Comparison of ENCODE assay signal across 24 mouse cellular contexts in genomic region chr15:77746326-77746725, GRCm38 (mm10). TPM values are rescaled to one million over a fixed set of nuclear protein-coding genes. Genes with fewer than 3 reads are reported as not detected.
DNase-seq lines count a peak whose midpoint lies in the region; ATAC-seq and TF ChIP-seq lines count a peak whose summit lies in the region.
"Had no signal": no experiment of that assay in that cellular context is flagged by ENCODE, and none has a peak within 500 bp of the region (broad histone marks: within the 10 kb centered on the region; RNA-seq: fewer than 3 reads in every experiment).

No protein-coding gene starts in this region.

- no peaks in the 10 kb centered on the region for H3K4me1 ChIP-seq in forebrain, embryonic 14.5 days (ENCODE audit: control insufficient read depth, insufficient read depth, low read length)
- H3K4me1 ChIP-seq in forebrain, postnatal 0 days (ENCODE audit: insufficient read depth) = no peaks in the 10 kb centered on the region
- H3K4me1 ChIP-seq in liver, adult 2 months (ENCODE audit: control insufficient read depth, insufficient read depth, low read length) = peaks cover 26% of the 10 kb centered on the region
- peaks cover 23% of the 10 kb centered on the region for H3K4me1 ChIP-seq in liver, embryonic 12.5 days
- H3K4me1 ChIP-seq in liver, postnatal 0 days (ENCODE audit: insufficient read depth) = peaks cover 6% of the 10 kb centered on the region; the same call in 1 of the 2 replicates
- H3K4me1 ChIP-seq in liver, embryonic 11.5 days (replicated peaks; ENCODE audit: control insufficient read depth, insufficient read depth, low read length) = no peaks in the 10 kb centered on the region
- H3K4me1 ChIP-seq: embryonic facial prominence, embryonic 10.5 days; embryonic facial prominence, embryonic 12.5 days; forebrain, embryonic 13.5 days had no signal

- 95% methylated on average over 1 of the region's 1 CpGs for WGBS in forebrain, embryonic 14.5 days
- 94% methylated on average over 1 of the region's 1 CpGs for WGBS in forebrain, postnatal 0 days
- 40% methylated on average over 1 of the region's 1 CpGs for WGBS in liver, adult 2 months
- WGBS in liver, embryonic 12.5 days (ENCODE audit: insufficient replicate concordance) = 66% methylated on average over 1 of the region's 1 CpGs
- 88% methylated on average over 1 of the region's 1 CpGs for WGBS in liver, postnatal 0 days (ENCODE audit: insufficient replicate concordance)
- 91% methylated on average over 1 of the region's 1 CpGs for WGBS in liver, embryonic 11.5 days

- H3K4me3 ChIP-seq in forebrain, embryonic 14.5 days (ENCODE audit: low read depth, low read length) = no peak overlapping the region
- H3K4me3 ChIP-seq in forebrain, postnatal 0 days (ENCODE audit: low read depth, low read length) = no peak overlapping the region
- H3K4me3 ChIP-seq in liver, adult 2 months (ENCODE audit: insufficient read depth, low read depth, low read length) = no peak overlapping the region
- H3K4me3 ChIP-seq in liver, embryonic 12.5 days = no peak overlapping the region
- H3K4me3 ChIP-seq in liver, postnatal 0 days (ENCODE audit: low read depth, low read length) = no peak overlapping the region
- H3K4me3 ChIP-seq in liver, embryonic 11.5 days (ENCODE audit: low read depth, low read length) = no peak overlapping the region
- H3K4me3 ChIP-seq: embryonic facial prominence, embryonic 10.5 days; embryonic facial prominence, embryonic 12.5 days; forebrain, embryonic 13.5 days had no signal

- H3K9me3 ChIP-seq in forebrain, embryonic 14.5 days (replicated peaks; ENCODE audit: control insufficient read depth, low read length) = no peaks in the 10 kb centered on the region
- no peaks in the 10 kb centered on the region for H3K9me3 ChIP-seq in forebrain, postnatal 0 days (ENCODE audit: low read length)
- peaks cover 6% of the 10 kb centered on the region for H3K9me3 ChIP-seq in liver, embryonic 12.5 days (replicated peaks)
- no peaks in the 10 kb centered on the region; the same call in 1 of the 2 replicates for H3K9me3 ChIP-seq in liver, postnatal 0 days (ENCODE audit: low read length)
- H3K9me3 ChIP-seq in liver, embryonic 11.5 days (ENCODE audit: control insufficient read depth, low read length) = no peaks in the 10 kb centered on the region
- H3K9me3 ChIP-seq: embryonic facial prominence, embryonic 10.5 days; embryonic facial prominence, embryonic 12.5 days; forebrain, embryonic 13.5 days had no signal

- no peak for TF ChIP-seq POLR2A in liver, adult 2 months (IDR thresholded peaks at IDR 0.05; ENCODE audit: extremely low read depth, insufficient read depth, low read length)

- no peak overlapping the region for H3K9ac ChIP-seq in forebrain, embryonic 14.5 days (ENCODE audit: low read length)
- no peak overlapping the region for H3K9ac ChIP-seq in forebrain, postnatal 0 days
- no peak overlapping the region for H3K9ac ChIP-seq in liver, adult 2 months (ENCODE audit: low read depth, low read length)
- no peak overlapping the region for H3K9ac ChIP-seq in liver, embryonic 12.5 days
- no peak overlapping the region for H3K9ac ChIP-seq in liver, postnatal 0 days (replicated peaks)
- H3K9ac ChIP-seq in liver, embryonic 11.5 days (ENCODE audit: low read depth, low read length) = no peak overlapping the region
- H3K9ac ChIP-seq: embryonic facial prominence, embryonic 12.5 days; forebrain, embryonic 13.5 days had no signal

- TF ChIP-seq EP300 in liver, postnatal 0 days (IDR thresholded peaks at IDR 0.05; ENCODE audit: low read depth) = peak; percentile 47

- no peaks in the 10 kb centered on the region for H3K27me3 ChIP-seq in forebrain, embryonic 14.5 days (replicated peaks; ENCODE audit: control insufficient read depth, insufficient read depth, low read length)
- no peaks in the 10 kb centered on the region for H3K27me3 ChIP-seq in forebrain, postnatal 0 days (ENCODE audit: insufficient read depth, low read length)
- H3K27me3 ChIP-seq in liver, adult 2 months (ENCODE audit: control insufficient read depth, insufficient read depth, low read length) = no peaks in the 10 kb centered on the region
- peaks cover 14% of the 10 kb centered on the region; the same call in 1 of the 2 replicates for H3K27me3 ChIP-seq in liver, embryonic 12.5 days (replicated peaks)
- no peaks in the 10 kb centered on the region for H3K27me3 ChIP-seq in liver, postnatal 0 days (ENCODE audit: insufficient read depth, low read length)
- no peaks in the 10 kb centered on the region for H3K27me3 ChIP-seq in liver, embryonic 11.5 days (replicated peaks; ENCODE audit: control insufficient read depth, insufficient read depth, low read length)
- H3K27me3 ChIP-seq: embryonic facial prominence, embryonic 12.5 days; forebrain, embryonic 13.5 days had no signal

- peak; percentile 36 for DNase-seq in forebrain, embryonic 14.5 days (ENCODE audit: low spot score)
- no peak for DNase-seq in forebrain, postnatal 0 days
- DNase-seq in liver, adult 2 months (ENCODE audit: extremely low read depth, low read depth, low spot score) = peak; percentile 100
- no peak for DNase-seq in liver, postnatal 0 days
- no peak for DNase-seq in liver, embryonic 11.5 days (ENCODE audit: low spot score)
- peak; percentile 61 for DNase-seq in MN1 (ENCODE audit: low spot score)
- DNase-seq in left cerebral cortex, postnatal 14 days (ENCODE audit: low spot score in 2 of 2) = no peak
- DNase-seq: adrenal gland, adult 2 months; adrenal gland, postnatal 10 days; adrenal gland, postnatal 25 days; B cell, adult 2 months; cerebellum, adult 11-12 months; cerebellum, adult 2 months; cerebellum, adult 9-10 months; cerebellum, postnatal 25 days had no signal

- no peak overlapping the region for H3K4me2 ChIP-seq in forebrain, embryonic 14.5 days (ENCODE audit: low read length)
- no peak overlapping the region for H3K4me2 ChIP-seq in forebrain, postnatal 0 days (ENCODE audit: low read depth)
- H3K4me2 ChIP-seq in liver, embryonic 12.5 days = no peak overlapping the region
- H3K4me2 ChIP-seq in liver, postnatal 0 days (ENCODE audit: low read depth, low read length) = no peak overlapping the region
- no peak overlapping the region for H3K4me2 ChIP-seq in liver, embryonic 11.5 days
- H3K4me2 ChIP-seq: embryonic facial prominence, embryonic 12.5 days; forebrain, embryonic 13.5 days had no signal

- no peaks in the 10 kb centered on the region for H3K36me3 ChIP-seq in forebrain, embryonic 14.5 days (ENCODE audit: control insufficient read depth, insufficient read depth, low read length)
- H3K36me3 ChIP-seq in forebrain, postnatal 0 days (ENCODE audit: insufficient read depth) = no peaks in the 10 kb centered on the region
- no peaks in the 10 kb centered on the region for H3K36me3 ChIP-seq in liver, adult 2 months (ENCODE audit: control insufficient read depth, insufficient read depth, low read length)
- peaks cover 67% of the 10 kb centered on the region for H3K36me3 ChIP-seq in liver, embryonic 12.5 days
- peaks cover 26% of the 10 kb centered on the region for H3K36me3 ChIP-seq in liver, postnatal 0 days (replicated peaks; ENCODE audit: insufficient read depth, low read length)
- no peaks in the 10 kb centered on the region for H3K36me3 ChIP-seq in liver, embryonic 11.5 days (ENCODE audit: control insufficient read depth, insufficient read depth, low read length)
- H3K36me3 ChIP-seq: embryonic facial prominence, embryonic 10.5 days; embryonic facial prominence, embryonic 12.5 days; G1E had no signal

- no peaks in the 10 kb centered on the region for H3K79me2 ChIP-seq in liver, adult 2 months (ENCODE audit: control insufficient read depth, insufficient read depth, low read length)

- intact Hi-C loops in left cerebral cortex, postnatal 14 days (cut with DNase I) = no loop called here

- no peak for TF ChIP-seq CTCF in forebrain, postnatal 0 days (IDR thresholded peaks at IDR 0.05; ENCODE audit: low read depth)
- TF ChIP-seq CTCF in liver, adult 2 months (IDR thresholded peaks at IDR 0.05; ENCODE audit: low read depth, low read length) = no peak
- TF ChIP-seq CTCF in liver, postnatal 0 days (IDR thresholded peaks at IDR 0.05; ENCODE audit: low read depth) = no peak

- no peak overlapping the region for H3K27ac ChIP-seq in forebrain, embryonic 14.5 days (ENCODE audit: low read depth, low read length)
- no peak overlapping the region for H3K27ac ChIP-seq in forebrain, postnatal 0 days (ENCODE audit: low read depth, low read length)
- H3K27ac ChIP-seq in liver, adult 2 months (replicated peaks; ENCODE audit: insufficient read depth, low read depth, low read length) = peak overlapping the region; percentile 95
- no peak overlapping the region for H3K27ac ChIP-seq in liver, embryonic 12.5 days
- H3K27ac ChIP-seq in liver, postnatal 0 days (ENCODE audit: low read depth) = peak overlapping the region; percentile 72
- no peak overlapping the region for H3K27ac ChIP-seq in liver, embryonic 11.5 days (ENCODE audit: low read depth, low read length)
- H3K27ac ChIP-seq: embryonic facial prominence, embryonic 10.5 days; embryonic facial prominence, embryonic 12.5 days; forebrain, embryonic 13.5 days had no signal

- no peak for ATAC-seq in forebrain, embryonic 14.5 days
- no peak for ATAC-seq in forebrain, postnatal 0 days
- no peak for ATAC-seq in liver, embryonic 12.5 days
- ATAC-seq in liver, postnatal 0 days = peak; percentile 94
- no peak for ATAC-seq in liver, embryonic 11.5 days (replicated peaks; ENCODE audit: low FRiP score)
- ATAC-seq: CD4-positive, CD25-positive, alpha-beta regulatory T cell, adult 4 months; forebrain, embryonic 13.5 days had no signal

RNA-seq across cellular contexts. Expression of gene Apol8, which starts 10.5 kb away (rescaled TPM):
- 0.06 TPM in 1 of 2 replicates, not detected in the other for polyA plus RNA-seq in forebrain, embryonic 14.5 days (2014; fragmentation: Nextera tagmentation; extraction: Ambion mirVana)
- total RNA-seq in forebrain, postnatal 0 days (2014; rRNA removed) = 0.08 and 2.0 TPM in 2 replicates
- 0.36 and 0.44 TPM in 2 replicates for polyA plus RNA-seq in forebrain, postnatal 0 days (2015; fragmentation: Nextera tagmentation; extraction: Ambion mirVana)
- 0.09 TPM in 1 of 2 replicates, not detected in the other for total RNA-seq in liver, adult 2 months (2014; rRNA removed)
- polyA plus RNA-seq in liver, adult 2 months (2012; rRNA removed) = not detected in 2 replicates
- polyA plus RNA-seq in liver, embryonic 12.5 days (2016; fragmentation: Nextera tagmentation; extraction: Ambion mirVana) = 25.8 and 26.7 TPM in 2 replicates
- 7.7 and 9.8 TPM in 2 replicates for polyA plus RNA-seq in liver, postnatal 0 days (2015; fragmentation: Nextera tagmentation; extraction: Ambion mirVana)
- polyA plus RNA-seq in liver, embryonic 11.5 days (2014; fragmentation: Nextera tagmentation; extraction: Ambion mirVana) = 2.9 and 3.2 TPM in 2 replicates
- 1 to 10 TPM; 1.3 to 3.2 TPM for total RNA-seq in left cerebral cortex, postnatal 14 days (2021)
- total RNA-seq: adrenal gland, adult 2 months; adrenal gland, postnatal 25 days had no signal
- polyA plus RNA-seq: adrenal gland, adult 2 months; CD4-positive, CD25-positive, alpha-beta regulatory T cell, adult 4 months; embryonic facial prominence, embryonic 14.5 days; G1E had no signal

RNA-seq across cellular contexts. Expression of gene Apol9b, which starts 17.5 kb away (rescaled TPM):
- not detected in 2 replicates for polyA plus RNA-seq in forebrain, embryonic 14.5 days (2014; fragmentation: Nextera tagmentation; extraction: Ambion mirVana)
- total RNA-seq in forebrain, postnatal 0 days (2014; rRNA removed) = not detected in 2 replicates
- 0.16 TPM in 1 of 2 replicates, not detected in the other for polyA plus RNA-seq in forebrain, postnatal 0 days (2015; fragmentation: Nextera tagmentation; extraction: Ambion mirVana)
- 133 and 148 TPM in 2 replicates for total RNA-seq in liver, adult 2 months (2014; rRNA removed)
- polyA plus RNA-seq in liver, adult 2 months (2012; rRNA removed) = 125 and 174 TPM in 2 replicates
- polyA plus RNA-seq in liver, embryonic 12.5 days (2016; fragmentation: Nextera tagmentation; extraction: Ambion mirVana) = not detected in 2 replicates
- 0.51 and 0.78 TPM in 2 replicates for polyA plus RNA-seq in liver, postnatal 0 days (2015; fragmentation: Nextera tagmentation; extraction: Ambion mirVana)
- not detected in 2 replicates for polyA plus RNA-seq in liver, embryonic 11.5 days (2014; fragmentation: Nextera tagmentation; extraction: Ambion mirVana)
- total RNA-seq in left cerebral cortex, postnatal 14 days (2021) = under 1 TPM in 1 of 2 experiments, not detected in 1; 0.37 TPM
- total RNA-seq: CH12.LX, G1E had no signal
- polyA plus RNA-seq: embryonic facial prominence, embryonic 10.5 days; embryonic facial prominence, embryonic 12.5 days; embryonic facial prominence, embryonic 14.5 days; forebrain, embryonic 11.5 days; forebrain, embryonic 13.5 days; G1E had no signal

RNA-seq across cellular contexts. Expression of gene Apol7e, which starts 47.7 kb away (rescaled TPM):
- polyA plus RNA-seq in forebrain, embryonic 14.5 days (2014; fragmentation: Nextera tagmentation; extraction: Ambion mirVana) = not detected in 2 replicates
- total RNA-seq in forebrain, postnatal 0 days (2014; rRNA removed) = not detected in 2 replicates
- 0.08 TPM in 1 of 2 replicates, not detected in the other for polyA plus RNA-seq in forebrain, postnatal 0 days (2015; fragmentation: Nextera tagmentation; extraction: Ambion mirVana)
- 0.07 and 0.09 TPM in 2 replicates for total RNA-seq in liver, adult 2 months (2014; rRNA removed)
- polyA plus RNA-seq in liver, adult 2 months (2012; rRNA removed) = 0.26 and 0.73 TPM in 2 replicates
- polyA plus RNA-seq in liver, embryonic 12.5 days (2016; fragmentation: Nextera tagmentation; extraction: Ambion mirVana) = not detected in 2 replicates
- polyA plus RNA-seq in liver, postnatal 0 days (2015; fragmentation: Nextera tagmentation; extraction: Ambion mirVana) = 0.12 TPM in 2 replicates
- polyA plus RNA-seq in liver, embryonic 11.5 days (2014; fragmentation: Nextera tagmentation; extraction: Ambion mirVana) = not detected in 2 replicates
- under 1 TPM; 0.30 to 0.31 TPM for total RNA-seq in left cerebral cortex, postnatal 14 days (2021)
- total RNA-seq: adrenal gland, postnatal 25 days; CH12.LX; G1E had no signal
- polyA plus RNA-seq: cerebellum, adult 2 months; embryonic facial prominence, embryonic 10.5 days; embryonic facial prominence, embryonic 12.5 days; embryonic facial prominence, embryonic 14.5 days; forebrain, embryonic 11.5 days; forebrain, embryonic 13.5 days; G1E had no signal

Comparison
In these comparisons a context has a peak if more than half of its experiments do, and no peak if none do; other contexts are left out.
1. DNase-seq: peak in forebrain, embryonic 14.5 days (single experiment), liver, adult 2 months (single experiment) and MN1 (single experiment); none in forebrain, postnatal 0 days (single experiment), liver, postnatal 0 days (single experiment), liver, embryonic 11.5 days (single experiment) and left cerebral cortex, postnatal 14 days (0 of 2).
2. H3K27ac ChIP-seq: peak in liver, adult 2 months (single experiment) and liver, postnatal 0 days (single experiment); none in forebrain, embryonic 14.5 days (single experiment), forebrain, postnatal 0 days (single experiment), liver, embryonic 12.5 days (single experiment) and liver, embryonic 11.5 days (single experiment).
3. RNA of gene Apol9b, which starts 17.5 kb away (polyA plus RNA-seq): 125 to 174 TPM in liver, adult 2 months; 0.51 to 0.78 TPM in liver, postnatal 0 days, 0.16 TPM in forebrain, postnatal 0 days, not detected in forebrain, embryonic 14.5 days, not detected in liver, embryonic 11.5 days and not detected in liver, embryonic 12.5 days; every median in the first group is over 10 times any median in the second.